Mouse (Mus musculus): ENCODE results near the gene Cnn2. TPM values are rescaled to one million over a fixed set of nuclear protein-coding genes. Genes with fewer than 3 reads are reported as not detected.

The Cnn2 gene
- total RNA-seq, 2 experiments from 2014 or later, result 26.1 to 38.6 TPM

DNA sequence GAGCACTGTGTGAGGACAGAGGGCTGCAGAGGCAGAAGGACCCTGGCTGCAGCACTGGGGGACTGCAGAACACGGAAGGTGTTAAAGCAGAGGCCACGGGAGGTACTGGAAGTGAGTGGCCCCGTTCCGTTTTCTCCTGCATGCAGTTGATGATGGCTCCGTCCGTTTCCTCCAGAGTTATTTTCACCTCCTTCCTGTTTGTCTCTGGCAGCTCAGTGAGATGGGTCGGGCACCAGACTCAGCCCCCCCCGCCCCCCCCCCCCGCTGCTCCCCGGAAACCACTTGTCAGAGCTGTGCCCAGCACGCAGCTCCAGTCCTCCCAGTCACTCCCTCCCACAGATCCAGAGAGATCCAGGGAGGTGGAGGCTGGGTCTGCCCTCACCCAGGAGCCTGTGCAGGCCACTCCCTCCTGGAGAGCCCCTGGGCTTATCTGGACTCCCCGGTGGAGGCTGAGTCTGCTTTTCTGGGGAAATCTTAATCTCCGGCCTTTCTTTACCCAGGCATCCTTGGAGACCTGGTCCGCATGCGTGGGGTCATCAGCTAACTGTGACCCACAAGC, 30.4 kb downstream of the Cnn2 start:
- DNase-seq, result no peak

DNA sequence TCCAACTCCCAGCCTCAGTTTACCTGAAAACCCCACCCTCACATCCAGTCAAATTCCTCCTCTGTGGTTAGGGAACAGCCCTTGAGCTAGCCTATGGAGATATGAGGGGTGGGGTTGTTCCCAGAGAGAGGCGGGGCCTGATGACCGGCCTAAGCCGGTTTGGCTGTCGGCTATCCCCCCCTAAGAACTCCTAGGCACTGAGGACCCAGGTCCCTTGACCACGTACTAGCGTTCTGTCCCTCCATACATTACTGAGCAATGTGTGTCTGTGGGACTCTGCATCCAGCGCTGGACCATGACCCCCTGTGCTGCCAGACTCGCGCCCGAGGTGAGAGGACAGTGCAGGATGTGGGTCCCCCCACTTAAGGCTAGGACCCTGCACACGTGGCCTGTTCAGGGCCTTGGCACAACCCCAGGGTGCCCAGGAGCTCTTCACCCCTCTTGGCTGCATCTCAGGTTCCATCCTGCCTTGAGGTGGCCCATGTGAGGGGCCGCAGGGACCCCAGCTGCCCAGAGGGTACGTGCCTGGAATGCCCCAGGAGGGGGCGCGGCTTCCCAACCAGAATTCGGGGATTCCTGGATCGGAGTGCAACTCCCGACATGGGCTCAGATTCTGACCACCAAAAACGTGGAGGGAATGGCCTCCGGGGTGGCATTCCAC, 31.2 kb downstream of the Cnn2 start:
- no peak for DNase-seq

DNA sequence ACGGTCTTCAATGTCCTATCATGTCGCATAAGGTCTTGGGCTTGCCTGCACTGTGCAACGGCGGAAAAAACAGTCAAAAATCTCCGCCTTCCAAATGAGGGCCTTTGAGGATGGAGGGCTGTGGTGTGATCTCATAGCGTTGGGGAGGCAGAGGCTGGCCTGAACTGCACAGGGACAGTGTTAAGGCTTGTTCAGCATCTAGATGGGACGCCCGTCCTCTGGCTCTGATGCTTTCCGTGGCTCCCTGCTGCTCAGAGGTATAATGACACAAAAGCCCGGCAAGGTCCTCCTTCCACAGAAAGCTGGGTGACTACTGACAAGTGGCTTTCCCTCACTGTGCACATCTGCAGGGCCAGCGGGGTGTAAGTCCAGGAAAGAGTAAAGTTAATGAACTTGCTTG, 31.8 kb downstream of the Cnn2 start:
- no peak for DNase-seq

GRCm38 (mm10) chr10:80020603-80021319, 32.4 kb downstream of the Cnn2 start:
- DNase-seq, result no peak

GRCm38 (mm10) chr10:80021320-80021641, 32.9 kb downstream of the Cnn2 start:
- DNase-seq, result no peak

DNA sequence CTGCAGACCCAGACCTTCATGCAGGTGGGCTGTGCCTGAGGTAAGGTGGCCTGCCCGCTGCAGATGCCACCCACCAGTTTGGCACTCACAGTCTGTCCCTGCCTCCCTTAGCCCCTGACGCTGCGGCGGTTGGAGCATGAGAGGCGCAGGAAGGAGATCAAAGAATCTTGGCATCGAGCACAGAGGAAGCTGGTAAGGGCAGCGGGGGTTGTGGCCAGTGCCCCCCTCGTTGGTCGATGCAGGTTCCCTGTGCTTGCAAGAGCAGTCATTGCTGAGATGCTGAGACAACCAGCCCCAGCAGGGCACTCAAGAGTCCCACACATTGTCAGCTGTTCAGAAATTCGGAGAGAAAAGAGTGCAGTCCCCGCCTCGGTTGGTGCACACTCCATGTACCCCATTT, 33.8 kb downstream of the Cnn2 start:
- DNase-seq, result no peak

DNA sequence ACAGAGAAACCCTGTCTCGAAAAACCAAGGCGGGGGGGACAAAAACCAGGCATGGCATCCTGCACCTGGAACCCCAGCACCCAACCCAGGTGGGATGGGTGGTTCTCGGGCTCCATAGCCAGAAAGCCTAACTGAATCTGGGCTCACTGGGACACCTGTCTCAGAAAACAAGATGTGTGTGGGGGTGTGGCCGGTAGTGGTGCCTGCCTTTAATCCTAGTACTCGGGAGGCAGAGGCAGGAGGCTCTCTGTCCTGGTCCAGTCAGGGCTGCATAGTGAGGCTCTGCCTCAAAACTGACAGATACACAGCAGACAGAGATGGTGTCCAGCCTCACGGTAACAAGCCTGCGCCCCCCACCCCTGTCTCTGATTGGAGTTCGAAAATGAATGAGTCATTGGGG, 34.4 kb downstream of the Cnn2 start:
- DNase-seq, result no peak

GRCm38 (mm10) chr10:80023758-80024157, 35.4 kb downstream of the Cnn2 start:
- DNase-seq, result no peak

GRCm38 (mm10) chr10:80024229-80025043, 36.1 kb downstream of the Cnn2 start:
- DNase-seq, result no peak

DNA sequence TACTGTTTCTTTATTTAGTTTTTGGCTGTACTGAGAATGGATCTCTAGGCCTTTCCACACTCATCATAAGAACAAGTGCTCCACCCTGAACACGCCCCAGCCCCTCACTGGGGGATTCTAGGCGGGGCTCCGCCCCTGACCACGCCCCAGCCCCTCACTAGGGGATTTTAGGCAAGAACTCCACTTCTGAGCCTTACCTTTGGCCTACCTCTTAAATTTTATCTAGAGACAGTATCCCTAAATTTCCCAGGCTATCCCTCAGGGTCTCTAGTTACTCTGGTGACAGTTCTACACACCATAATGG, 36.6 kb downstream of the Cnn2 start:
- DNase-seq, result no peak

DNA sequence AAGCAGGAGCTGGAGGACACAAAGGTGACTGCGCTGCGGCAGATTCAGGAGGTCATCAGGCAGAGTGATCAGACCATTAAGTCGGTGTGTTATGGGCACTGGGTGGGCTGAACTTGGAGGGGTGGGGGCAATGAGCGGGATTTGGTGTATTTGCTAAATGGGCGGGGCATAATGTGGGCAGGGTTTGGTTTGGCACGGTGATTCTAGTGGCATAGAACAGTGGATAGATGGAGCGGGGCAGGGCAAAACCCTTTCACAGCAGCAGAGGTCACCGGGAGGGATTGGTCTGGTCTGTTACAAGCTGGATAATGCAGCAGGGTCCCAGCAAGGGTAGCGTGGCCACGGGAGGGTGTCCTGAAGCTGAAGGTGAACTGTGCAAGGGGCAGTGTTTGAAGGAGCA, 37.1 kb downstream of the Cnn2 start:
- DNase-seq, result no peak

DNA sequence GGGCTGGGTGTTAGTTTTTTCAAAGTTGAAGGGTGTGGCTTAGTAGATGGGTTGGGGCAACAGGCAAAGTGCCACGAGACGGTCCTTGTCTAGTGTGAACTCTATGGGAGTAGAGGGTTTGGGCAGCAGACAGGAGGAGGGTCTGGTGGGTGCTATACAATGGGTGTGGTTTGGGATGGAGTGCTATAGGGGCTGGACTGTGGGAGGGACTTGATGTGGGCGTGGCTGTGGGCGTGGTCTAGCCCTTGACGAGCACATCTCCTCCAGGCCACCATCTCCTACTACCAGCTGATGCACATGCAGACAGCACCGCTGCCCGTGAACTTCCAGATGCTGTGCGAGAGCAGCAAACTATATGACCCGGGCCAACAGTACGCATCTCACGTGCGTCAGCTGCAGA, 37.5 kb downstream of the Cnn2 start:
- no peak for DNase-seq

- DNase-seq, result no peak
Measured at GRCm38 (mm10) chr10:80027681-80028520, 39.5 kb downstream of the Cnn2 start.

- no peak for DNase-seq
Measured at GRCm38 (mm10) chr10:80028521-80028846, 40.1 kb downstream of the Cnn2 start.

GRCm38 (mm10) chr10:80030191-80030590, 41.8 kb downstream of the Cnn2 start:
- no peak for DNase-seq

GRCm38 (mm10) chr10:80030736-80031135, 42.4 kb downstream of the Cnn2 start:
- DNase-seq, result no peak

GRCm38 (mm10) chr10:80032799-80033480, 44.6 kb downstream of the Cnn2 start:
- DNase-seq, result no peak

- no peak for DNase-seq
Measured at GRCm38 (mm10) chr10:80033511-80034391, 45.4 kb downstream of the Cnn2 start.

- no peak for DNase-seq
Measured at GRCm38 (mm10) chr10:80035148-80035547, 46.8 kb downstream of the Cnn2 start.

DNA sequence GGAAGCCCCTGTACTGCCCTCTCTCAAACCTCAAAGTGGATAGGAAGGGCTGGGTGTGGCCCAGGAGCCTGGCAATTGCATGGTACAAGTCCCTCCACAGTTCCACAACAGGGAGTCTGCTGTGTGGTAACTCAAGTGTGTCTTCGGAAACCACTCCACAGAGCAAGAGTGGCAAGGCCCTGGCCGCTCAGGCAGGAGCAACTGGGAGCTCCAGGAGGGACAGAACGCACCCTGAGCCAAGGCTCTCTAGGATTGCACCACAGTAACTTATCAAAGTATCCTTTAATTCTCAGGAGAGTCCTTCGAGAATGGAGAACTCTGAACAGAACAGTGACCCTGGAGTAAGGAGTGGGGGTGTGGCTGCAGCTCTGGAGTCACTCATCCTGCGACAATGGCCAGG, 47.3 kb downstream of the Cnn2 start:
- no peak for DNase-seq

GRCm38 (mm10) chr10:80036832-80037231, 48.4 kb downstream of the Cnn2 start:
- DNase-seq, result no peak
